Comparison of ENCODE assay signal across 11 mouse cellular contexts in genomic region chr2:38652565-38653292, GRCm38 (mm10). TPM values are rescaled to one million over a fixed set of nuclear protein-coding genes. Genes with fewer than 3 reads are reported as not detected.
DNase-seq lines count a peak whose midpoint lies in the region; ATAC-seq and TF ChIP-seq lines count a peak whose summit lies in the region.
"Had no signal": no experiment of that assay in that cellular context is flagged by ENCODE, and none has a peak within 500 bp of the region (broad histone marks: within the 10 kb centered on the region; RNA-seq: fewer than 3 reads in every experiment).

No protein-coding gene starts in this region.

- no peak overlapping the region for H3K27ac ChIP-seq in liver, embryonic 12.5 days
- no peak overlapping the region for H3K27ac ChIP-seq in midbrain, embryonic 16.5 days (ENCODE audit: low read length)
- no peak overlapping the region for H3K27ac ChIP-seq in left cerebral cortex, adult 2 months
- H3K27ac ChIP-seq: forebrain, embryonic 10.5 days; neural tube, embryonic 13.5 days had no signal

- H3K36me3 ChIP-seq in liver, embryonic 12.5 days: no peaks in the 10 kb centered on the region
- no peaks in the 10 kb centered on the region for H3K36me3 ChIP-seq in midbrain, embryonic 16.5 days (ENCODE audit: control insufficient read depth, insufficient read depth, low read length)
- H3K36me3 ChIP-seq: forebrain, embryonic 10.5 days; neural tube, embryonic 13.5 days had no signal

- no peak; the same call in 1 of the 2 replicates for ATAC-seq in liver, embryonic 12.5 days
- ATAC-seq in midbrain, embryonic 16.5 days: no peak

- 0 out of 2 replicates have a peak, but pooled peaks cover 3% of the 10 kb centered on the region for H3K9me3 ChIP-seq in liver, embryonic 12.5 days (replicated peaks)
- H3K9me3 ChIP-seq in midbrain, embryonic 16.5 days (replicated peaks; ENCODE audit: control insufficient read depth, low read length, poor library complexity, severe bottlenecking): no peaks in the 10 kb centered on the region
- H3K9me3 ChIP-seq: forebrain, embryonic 10.5 days; neural tube, embryonic 13.5 days had no signal

- no peak overlapping the region for H3K4me2 ChIP-seq in liver, embryonic 12.5 days
- H3K4me2 ChIP-seq in midbrain, embryonic 16.5 days (ENCODE audit: low read length): no peak overlapping the region
- H3K4me2 ChIP-seq: neural tube, embryonic 13.5 days had no signal

- H3K4me1 ChIP-seq in liver, embryonic 12.5 days: peaks cover under 1% of the 10 kb centered on the region; the same call in 1 of the 2 replicates
- H3K4me1 ChIP-seq in midbrain, embryonic 16.5 days (ENCODE audit: control insufficient read depth, insufficient read depth, low read length): peaks cover 1% of the 10 kb centered on the region; the same call in 1 of the 2 replicates

- peaks cover 30% of the 10 kb centered on the region for H3K27me3 ChIP-seq in liver, embryonic 12.5 days (replicated peaks)
- no peaks in the 10 kb centered on the region for H3K27me3 ChIP-seq in midbrain, embryonic 16.5 days (ENCODE audit: control insufficient read depth, insufficient read depth, low read depth, low read length)
- H3K27me3 ChIP-seq: neural tube, embryonic 13.5 days had no signal

- no peak overlapping the region for H3K4me3 ChIP-seq in liver, embryonic 12.5 days
- no peak overlapping the region for H3K4me3 ChIP-seq in midbrain, embryonic 16.5 days (ENCODE audit: low read depth, low read length)
- no peak overlapping the region for H3K4me3 ChIP-seq in left cerebral cortex, adult 2 months
- H3K4me3 ChIP-seq: forebrain, embryonic 10.5 days; neural tube, embryonic 13.5 days had no signal

- H3K9ac ChIP-seq in liver, embryonic 12.5 days: no peak overlapping the region
- no peak overlapping the region for H3K9ac ChIP-seq in midbrain, embryonic 16.5 days (ENCODE audit: low read depth, low read length)
- H3K9ac ChIP-seq: neural tube, embryonic 13.5 days had no signal

- 55% methylated on average over 10 of the region's 10 CpGs for WGBS in liver, embryonic 12.5 days (ENCODE audit: insufficient replicate concordance)
- WGBS in midbrain, embryonic 16.5 days: 68% methylated on average over 10 of the region's 10 CpGs

- no peak for TF ChIP-seq CTCF in left cerebral cortex, adult 2 months (IDR thresholded peaks at IDR 0.05)

- peak; percentile 32 to 38 for DNase-seq in heart, adult 18-20 months
- DNase-seq in heart, adult 8-10 months (ENCODE audit: low spot score): no peak
- DNase-seq in ES-CJ7 (ENCODE audit: low read depth, low spot score): peak; percentile 19
- DNase-seq in cerebellum, adult 11-12 months: peak; percentile 67
- DNase-seq in heart, postnatal 14 days: peak; percentile 34 to 37
- DNase-seq in left cerebral cortex, adult 2 months (ENCODE audit: extremely low spot score in 1 of 2, low spot score in 2 of 2): no peak
- DNase-seq: layer of hippocampus, postnatal 36 days had no signal

- intact Hi-C loops in heart, postnatal 14 days (cut with DNase I): loop anchor here (10.0 kb wide), 3 partner anchors 352 to 838 kb away; partner anchors contain the start of genes Arpc5l and Rpl35
- intact Hi-C loops in left cerebral cortex, adult 2 months (cut with DNase I): no loop called here

RNA-seq across cellular contexts. Expression of gene Psmb7, which starts 8.8 kb away (rescaled TPM):
- total RNA-seq in heart, adult 18-20 months (2021): 100 to 1,000 TPM; 240 to 264 TPM
- total RNA-seq in heart, adult 8-10 months (2022): 100 to 1,000 TPM; 221 to 264 (median 236) TPM
- total RNA-seq in heart, postnatal 14 days (2021): 100 to 1,000 TPM; 242 to 254 TPM
- polyA plus RNA-seq in liver, embryonic 12.5 days (2016; fragmentation: Nextera tagmentation; extraction: Ambion mirVana): 195 and 196 TPM in 2 replicates
- 260 and 275 TPM in 2 replicates for polyA plus RNA-seq in midbrain, embryonic 16.5 days (2015; fragmentation: Nextera tagmentation; extraction: Ambion mirVana)
- 100 to 1,000 TPM; 168 to 203 TPM for total RNA-seq in left cerebral cortex, adult 2 months (2021)

Comparison
In these comparisons a context has a peak if more than half of its experiments do, and no peak if none do; other contexts are left out.
1. DNase-seq: peak in heart, adult 18-20 months (2 of 2), ES-CJ7 (single experiment), cerebellum, adult 11-12 months (single experiment) and heart, postnatal 14 days (2 of 2); none in heart, adult 8-10 months (single experiment) and left cerebral cortex, adult 2 months (0 of 2).